Mouse (Mus musculus) Patski (cell line): ENCODE data around the gene Sema3f. TPM values are rescaled to one million over a fixed set of nuclear protein-coding genes. Genes with fewer than 3 reads are reported as not detected.

Experiments used
- ATAC-seq: fragments of 100-300 bp; one replicate; pipeline ENCODE4 v1.8.0; 2021
- CTCF ChIA-PET: fragments of 350-600 bp; sonication (Branson Sonifier 250); formaldehyde crosslinking; loops from one replicate; lab custom pipeline; 2022; ENCODE audit warnings: inconsistent platforms; lab: Charles Lee
- POLR2A ChIA-PET: fragments of 350-600 bp; sonication (Branson Sonifier 250); formaldehyde crosslinking; loops from one replicate; lab custom pipeline; 2022; ENCODE audit warnings: antibody characterized with exemption, inconsistent platforms; lab: Charles Lee
- DNase-seq: peaks from one replicate; pipeline ENCODE4 v3.0.0-alpha.2; 2011; ENCODE audit warnings: low read depth, low spot score
- H3K27me3 ChIP-seq: fragments of 371-371 bp; one replicate; pipeline ENCODE4 v1.5.1; 2021
- CTCF ChIP-seq: fragments of 100-300 bp; IDR thresholded peaks from one replicate; pipeline ENCODE4 v1.5.1; 2021
- in situ Hi-C: fragments of 300-500 bp; cut with MboI; formaldehyde crosslinking; loops from 3 replicates; pipeline ENCODE4 v1.11.1; 2018; ENCODE audit warnings: low pct_unique_long_range_greater_than_20kb, mixed read lengths
- polyA plus RNA-seq: library from polyadenylated mRNA; unstranded; gene quantifications from one replicate; pipeline ENCODE4 v1.2.3, GENCODE M21; 2021

The Sema3f gene
- polyA plus RNA-seq: 272 TPM

DNA sequence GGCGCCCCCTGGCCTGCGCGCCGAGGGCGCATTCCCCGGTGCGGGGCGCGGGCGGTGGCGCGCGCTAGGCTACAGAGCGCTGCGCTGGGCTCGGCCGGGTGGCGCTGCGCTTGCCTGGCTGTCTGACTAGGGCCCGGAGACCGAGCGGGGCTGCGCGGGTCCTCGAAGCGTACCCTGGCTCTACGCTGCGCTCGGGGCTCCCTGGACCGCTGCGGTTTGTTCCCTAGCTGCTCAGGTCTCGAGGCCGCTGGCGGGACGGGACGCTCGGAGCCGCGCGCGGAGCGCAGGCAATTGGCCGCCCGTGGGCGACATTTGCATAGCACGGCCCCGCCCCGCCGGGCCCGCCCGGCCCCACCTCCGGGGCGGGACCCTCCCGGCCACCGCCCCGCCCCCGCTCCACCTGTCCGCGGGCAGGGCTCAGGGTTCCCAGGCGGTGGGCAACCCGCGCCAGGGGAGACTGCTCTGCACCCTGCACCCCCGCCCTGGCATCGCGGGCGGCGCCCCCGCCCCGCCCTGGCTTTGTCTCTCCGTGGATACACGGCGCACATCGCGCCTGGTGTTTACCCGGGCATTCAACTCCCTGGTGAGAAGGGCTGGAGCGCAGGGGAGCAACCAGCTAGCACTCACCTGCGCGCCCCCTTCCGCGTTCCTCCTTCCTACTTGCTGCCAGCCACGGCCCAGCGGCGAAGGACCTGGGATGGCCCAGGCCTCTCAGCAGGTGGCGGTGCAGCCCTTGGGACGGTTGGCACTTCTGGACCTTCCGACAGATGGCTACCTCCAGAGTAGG lies at the start of gene Sema3f:
Gene Sema3f, minus strand, starts transcription at position 779 of the 787 bp plus-strand sequence.
- no peak for DNase-seq
- TF ChIP-seq CTCF: no peak

DNA sequence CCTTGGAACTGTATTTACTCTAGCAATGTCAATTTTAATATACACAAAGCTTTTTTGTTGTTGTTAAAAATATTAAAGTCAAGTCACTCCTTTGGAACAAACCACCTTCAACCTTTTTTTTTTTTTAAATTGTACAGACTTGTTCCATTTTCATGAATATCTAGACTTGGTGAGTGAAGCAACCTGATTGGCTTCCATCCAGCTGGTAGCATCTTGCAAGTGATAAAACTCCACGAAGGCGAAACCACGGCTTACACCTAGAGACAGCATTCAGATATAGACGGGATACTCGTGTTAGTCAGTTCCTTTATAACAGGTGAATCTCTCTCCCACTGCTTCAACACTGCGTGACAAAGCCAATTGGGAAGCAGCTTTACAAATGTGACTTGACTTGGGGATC lies 49.3 kb upstream of the Sema3f start:
- CTCF ChIA-PET: interaction anchor here (2.1 kb wide), 2 partner anchors 9 to 18 kb away, joined by 5 to 9 read pairs; no protein-coding TSS in a partner anchor
- ATAC-seq (no peak), DNase-seq (no peak)
- no peaks in the 10 kb centered on the region for H3K27me3 ChIP-seq
- TF ChIP-seq CTCF: no peak
- POLR2A ChIA-PET: interaction anchor here (0.9 to 1.5 kb wide), 2 partner anchors 12 to 20 kb away, joined by 3 to 7 read pairs; no protein-coding TSS in a partner anchor
- in situ Hi-C loops: no loop called here

More for the DNA sequence above, at the start of gene Sema3f:
- CTCF ChIA-PET: interaction anchor here (0.6 to 3.1 kb wide), 4 partner anchors 8 to 28 kb away, joined by 3 to 15 read pairs (median 4); no protein-coding TSS in a partner anchor
- no peaks in the 10 kb centered on the region for H3K27me3 ChIP-seq
- in situ Hi-C loops: loop anchor here (25.0 kb wide), 1 partner anchor 398 kb away; no protein-coding TSS in a partner anchor
- POLR2A ChIA-PET: interaction anchor here (0.9 to 3.3 kb wide), 3 partner anchors 11 to 39 kb away, joined by 3 to 20 read pairs (median 4); no protein-coding TSS in a partner anchor
- ATAC-seq: peak; percentile 66

DNA sequence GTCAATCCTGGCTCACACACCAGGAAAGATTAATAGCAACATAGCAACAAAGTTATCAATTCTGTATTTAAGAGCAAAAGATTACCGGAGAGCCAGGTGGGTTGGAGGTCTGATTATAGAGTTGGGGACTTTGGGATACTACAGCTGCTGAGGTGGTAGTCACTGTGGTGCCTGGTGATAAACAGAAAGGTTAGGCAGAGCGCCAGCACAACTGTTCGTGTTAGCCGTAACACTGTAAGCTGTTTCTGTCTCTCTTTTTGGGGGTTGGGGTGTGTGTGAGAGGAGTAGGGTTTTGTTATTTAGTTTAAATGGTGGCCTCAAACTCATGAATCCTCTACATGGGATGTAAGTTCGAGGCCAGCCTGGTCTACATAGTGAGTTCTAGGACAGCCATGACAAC lies 40.1 kb upstream of the Sema3f start:
- DNase-seq (no peak), ATAC-seq (no peak)
- no peaks in the 10 kb centered on the region for H3K27me3 ChIP-seq
- ChIA-PET CTCF (interaction anchor here (0.6 to 2.4 kb wide), 5 partner anchors 9 to 19 kb away, joined by 3 to 9 read pairs (median 5); no protein-coding TSS in a partner anchor), POLR2A (interaction anchor here (0.8 kb wide), 1 partner anchor 10 kb away, joined by 4 read pairs; no protein-coding TSS in a partner anchor)
- in situ Hi-C loops: no loop called here
- no peak for TF ChIP-seq CTCF

DNA sequence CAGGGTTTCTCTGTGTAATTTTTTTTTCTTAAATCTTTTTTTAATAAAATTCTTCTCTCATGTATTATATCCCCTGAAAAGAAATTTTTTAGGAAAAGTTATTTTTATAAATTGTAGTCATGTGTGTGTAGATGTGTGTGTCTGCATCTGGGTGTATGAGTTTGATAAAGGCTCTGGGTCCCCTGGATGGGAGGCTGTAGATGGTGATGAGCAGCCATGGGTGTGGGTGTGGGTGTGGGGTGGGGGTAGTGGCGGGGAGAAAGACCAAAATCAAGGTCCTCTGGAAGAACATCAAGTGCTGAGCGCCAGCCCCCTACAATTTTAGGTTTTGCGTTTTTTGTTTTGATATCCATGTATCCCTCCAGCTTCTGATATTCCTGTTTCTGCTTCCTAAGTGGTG lies 37.8 kb upstream of the Sema3f start:
- no peaks in the 10 kb centered on the region for H3K27me3 ChIP-seq
- no peak for DNase-seq
- in situ Hi-C loops: no loop called here
- no peak for TF ChIP-seq CTCF
- POLR2A ChIA-PET: interaction anchor here (0.6 to 0.7 kb wide), 2 partner anchors 12 to 38 kb away, joined by 3 to 7 read pairs; no protein-coding TSS in a partner anchor
- ATAC-seq: no peak
- CTCF ChIA-PET: interaction anchor here (1.9 to 2.9 kb wide), 2 partner anchors 10 to 103 kb away, joined by 5 to 14 read pairs; no protein-coding TSS in a partner anchor

DNA sequence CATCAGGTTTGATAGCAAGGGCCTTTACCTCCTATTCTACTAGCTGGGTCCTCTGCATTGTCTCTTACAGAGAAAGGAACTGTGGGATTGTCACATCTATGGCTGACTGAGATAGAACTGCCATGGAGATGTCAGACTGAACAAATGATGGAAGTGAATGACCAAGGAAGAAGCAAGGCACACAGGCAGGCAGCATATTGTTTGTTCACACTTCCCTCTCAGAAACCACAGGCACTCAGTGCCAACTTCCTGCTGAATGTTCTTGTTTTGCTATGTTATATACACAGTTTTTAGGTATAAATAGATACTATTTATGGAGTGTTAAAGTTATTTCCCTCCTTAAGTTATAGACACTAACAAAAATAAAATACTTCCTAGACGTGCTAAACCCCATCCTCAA lies 37.0 kb upstream of the Sema3f start:
- ATAC-seq (no peak), DNase-seq (no peak)
- no peaks in the 10 kb centered on the region for H3K27me3 ChIP-seq
- ChIA-PET CTCF (interaction anchor here (0.8 to 2.9 kb wide), 7 partner anchors 9 to 102 kb away, joined by 3 to 14 read pairs (median 6); no protein-coding TSS in a partner anchor), POLR2A (interaction anchor here (0.7 to 1.6 kb wide), 3 partner anchors 8 to 1001 kb away, joined by 5 to 7 read pairs (median 6); no protein-coding TSS in a partner anchor)
- TF ChIP-seq CTCF: no peak
- in situ Hi-C loops: no loop called here

DNA sequence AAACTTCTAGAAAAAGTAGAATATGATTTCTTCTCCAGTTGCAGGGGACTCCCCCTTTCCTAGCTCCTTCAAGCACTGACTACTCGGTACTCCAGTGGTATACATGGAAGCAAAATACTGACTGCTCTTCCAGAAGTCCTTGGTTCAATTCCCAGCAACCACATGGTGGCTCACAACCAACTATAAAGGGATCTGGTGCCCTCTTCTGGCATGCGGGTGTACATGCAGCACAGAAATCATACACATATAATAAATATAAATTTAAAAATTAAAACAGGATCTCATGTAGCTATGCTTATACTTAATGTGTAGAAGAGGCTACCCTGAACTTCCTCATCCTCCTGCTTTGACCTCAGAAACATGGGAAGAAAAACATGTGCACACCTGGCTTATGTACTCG lies 36.4 kb upstream of the Sema3f start:
- ATAC-seq (no peak), DNase-seq (no peak)
- peak; percentile 65 for TF ChIP-seq CTCF
- ChIA-PET POLR2A (interaction anchor here (0.5 to 1.6 kb wide), 2 partner anchors 9 to 227 kb away, joined by 6 to 12 read pairs; no protein-coding TSS in a partner anchor), CTCF (interaction anchor here (0.6 to 2.9 kb wide), 9 partner anchors 9 to 103 kb away, joined by 3 to 14 read pairs (median 4); no protein-coding TSS in a partner anchor)
- H3K27me3 ChIP-seq: no peaks in the 10 kb centered on the region
- in situ Hi-C loops: no loop called here

DNA sequence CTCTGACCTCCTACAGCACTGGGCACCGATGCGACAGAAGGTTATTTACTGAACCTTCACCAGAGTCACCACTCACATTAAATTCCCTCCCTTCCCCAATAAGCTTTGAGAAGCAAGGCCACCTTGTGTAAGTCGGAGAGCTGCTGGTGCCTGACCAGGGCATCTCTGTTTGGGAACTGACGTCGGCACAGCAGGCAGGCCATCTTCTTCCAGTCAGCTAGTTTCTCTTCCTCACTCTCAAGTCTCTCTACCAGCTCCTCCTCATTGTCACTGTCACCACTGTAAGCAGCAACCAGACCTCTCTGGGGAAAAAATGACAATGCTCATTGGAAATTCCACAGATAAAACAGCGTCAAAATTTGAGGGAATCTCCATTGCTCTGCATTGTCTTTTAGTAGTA lies 33.8 kb upstream of the Sema3f start:
- ChIA-PET POLR2A (interaction anchor here (0.7 kb wide), 1 partner anchor 14 kb away, joined by 4 read pairs; no protein-coding TSS in a partner anchor), CTCF (interaction anchor here (1.7 kb wide), 1 partner anchor 97 kb away, joined by 3 read pairs; no protein-coding TSS in a partner anchor)
- TF ChIP-seq CTCF: no peak
- in situ Hi-C loops: no loop called here
- no peaks in the 10 kb centered on the region for H3K27me3 ChIP-seq
- ATAC-seq: no peak
- no peak for DNase-seq

DNA sequence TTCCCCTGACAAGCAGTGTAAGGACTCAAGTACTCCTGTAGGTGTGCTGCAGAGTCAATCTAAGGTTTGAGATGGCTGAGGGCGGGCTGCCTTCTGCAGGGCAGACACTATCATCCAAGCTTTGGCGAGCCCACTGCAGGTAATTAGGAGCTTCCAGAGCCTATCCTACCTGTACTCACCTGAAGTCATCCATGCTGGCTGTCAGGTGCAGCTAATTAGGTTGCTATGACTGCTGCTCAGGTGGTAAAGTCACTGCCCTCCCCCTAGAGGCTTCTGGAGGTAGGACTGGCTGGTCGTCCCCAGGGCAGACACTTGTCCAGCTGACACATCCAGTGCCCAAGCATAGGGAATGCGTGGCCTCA lies 28.5 kb upstream of the Sema3f start:
- ChIA-PET CTCF (interaction anchor here (1.2 to 3.5 kb wide), 17 partner anchors 8 to 129 kb away, joined by 3 to 27 read pairs (median 9); partner anchors contain the start of genes Gnat1 and Sema3f), POLR2A (interaction anchor here (0.6 to 3.6 kb wide), 8 partner anchors 20 to 62 kb away, joined by 3 to 18 read pairs (median 4); partner anchors contain the start of genes Gnat1 and Sema3f)
- peak; percentile 77 for TF ChIP-seq CTCF
- H3K27me3 ChIP-seq: no peaks in the 10 kb centered on the region
- peak; percentile 46 for ATAC-seq
- in situ Hi-C loops: loop anchor here (5.0 kb wide), 2 partner anchors 52 to 97 kb away; no protein-coding TSS in a partner anchor
- no peak for DNase-seq

DNA sequence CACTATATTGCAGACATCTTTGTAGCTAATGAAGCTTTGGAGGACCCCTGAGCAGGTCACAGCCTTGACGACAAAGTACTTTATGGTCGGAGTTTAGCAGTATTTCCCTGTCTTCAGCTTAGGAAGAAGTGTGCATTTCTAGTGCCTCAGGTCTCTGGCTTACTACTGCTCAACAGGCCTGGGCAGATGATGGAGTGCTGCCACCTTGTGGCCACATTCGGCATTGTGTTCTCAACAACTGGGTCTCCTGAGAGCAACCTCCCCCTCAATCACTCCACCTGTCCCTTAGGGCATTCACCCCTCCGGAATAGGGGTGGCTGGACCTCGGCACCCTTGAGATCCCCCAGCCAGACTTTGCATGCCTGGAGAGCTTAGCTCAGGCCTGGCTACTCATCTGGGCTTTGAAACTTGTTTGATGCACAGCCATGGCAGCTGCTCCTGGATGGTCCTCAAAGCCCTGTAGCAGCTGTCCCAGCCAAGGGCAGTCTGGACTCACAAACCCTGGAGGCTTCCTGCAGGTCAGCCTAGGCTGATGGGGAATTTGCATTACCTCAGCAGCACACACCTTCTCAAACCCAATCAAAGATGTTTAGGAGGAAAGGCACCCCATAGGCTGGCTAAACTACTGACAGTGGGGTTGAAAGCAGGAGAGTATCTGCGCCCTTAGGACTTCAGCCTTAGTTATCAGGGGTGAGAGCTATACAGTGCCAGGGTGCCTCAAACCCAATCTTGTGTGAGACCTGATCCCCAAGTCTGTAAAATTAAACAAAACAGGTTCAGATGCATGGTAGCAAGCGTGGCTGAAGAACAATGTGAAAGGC lies 28.0 kb upstream of the Sema3f start:
- CTCF ChIA-PET: interaction anchor here (0.6 to 3.5 kb wide), 28 partner anchors 9 to 129 kb away, joined by 3 to 27 read pairs (median 8); partner anchors contain the start of genes Gnat1 and Sema3f
- ATAC-seq (no peak), DNase-seq (no peak)
- in situ Hi-C loops: loop anchor here (5.0 kb wide), 2 partner anchors 51 to 96 kb away; no protein-coding TSS in a partner anchor
- POLR2A ChIA-PET: interaction anchor here (0.9 to 3.6 kb wide), 11 partner anchors 14 to 89 kb away, joined by 3 to 18 read pairs (median 4); partner anchors contain the start of genes Gnat1 and Sema3f
- no peaks in the 10 kb centered on the region for H3K27me3 ChIP-seq
- peak; percentile 93 for TF ChIP-seq CTCF
